Mouse (Mus musculus): Measurements from ENCODE around the gene Ero1l. TPM values are rescaled to one million over a fixed set of nuclear protein-coding genes. Genes with fewer than 3 reads are reported as not detected.

The Ero1l gene
- polyA plus RNA-seq, 1 experiment, result 43.5 TPM

GRCm38 (mm10) chr14:45350931-45351859, 32.6 kb upstream of the Ero1l start, which contains the start of gene Styx:
Gene Styx, plus strand, starts transcription at chr14:45351093.
- H3K27me3 ChIP-seq (ENCODE audit: control insufficient read depth, insufficient read depth, insufficient read length), result no peaks in the 10 kb centered on the region
- H3K4me3 ChIP-seq, result peak within 1 kb of the TSS; percentile 50
- peak within 1 kb of the TSS; percentile 75 for H3ac ChIP-seq (ENCODE audit: control insufficient read depth, insufficient read length)
- no peak for TF ChIP-seq TCF12 (IDR thresholded peaks at IDR 0.05; ENCODE audit: insufficient read depth, poor library complexity, severe bottlenecking)
- TF ChIP-seq MYOG (IDR thresholded peaks at IDR 0.05; ENCODE audit: control insufficient read depth in 1 of 3, insufficient read depth in 1 of 3, insufficient read length in 2 of 3, low read depth in 2 of 3), result peak in 1 of 3 experiments; percentile 66
- TF ChIP-seq POLR2AphosphoS2 (IDR thresholded peaks at IDR 0.05; ENCODE audit: insufficient read length, low read depth), result peak; percentile 88
- TF ChIP-seq CEBPB (IDR thresholded peaks at IDR 0.05; ENCODE audit: insufficient read depth, poor library complexity, severe bottlenecking), result no peak
- peak; percentile 66 for TF ChIP-seq POLR2A (IDR thresholded peaks at IDR 0.05; ENCODE audit: insufficient read length, low read depth)
- no peak for TF ChIP-seq USF1 (IDR thresholded peaks at IDR 0.05; ENCODE audit: low read depth)
- TF ChIP-seq TCF3 (IDR thresholded peaks at IDR 0.05; ENCODE audit: insufficient read length, low read depth), result peak; percentile 44
- TF ChIP-seq MAX (IDR thresholded peaks at IDR 0.05; ENCODE audit: low read depth), result no peak
- no peak for TF ChIP-seq REST (IDR thresholded peaks at IDR 0.05; ENCODE audit: insufficient read depth, insufficient read length)
- TF ChIP-seq MYOD1 (IDR thresholded peaks at IDR 0.05; ENCODE audit: control insufficient read depth in 1 of 3, insufficient read length in 2 of 3, low read depth in 2 of 3), result peak in 1 of 3 experiments; percentile 91
- TF ChIP-seq E2F4 (IDR thresholded peaks at IDR 0.05; ENCODE audit: insufficient read depth), result no peak
- no peak for TF ChIP-seq SRF (IDR thresholded peaks at IDR 0.05; ENCODE audit: control insufficient read depth, insufficient read length, low read depth)
- peaks cover 26% of the 10 kb centered on the region for H3K79me2 ChIP-seq (ENCODE audit: control insufficient read depth, insufficient read depth)
- peaks cover 33% of the 10 kb centered on the region for H3K36me3 ChIP-seq (ENCODE audit: control insufficient read depth, insufficient read depth)
- H3K4me2 ChIP-seq (ENCODE audit: low read depth), result peak within 1 kb of the TSS; percentile 81

GRCm38 (mm10) chr14:45329589-45330181, 11.1 kb upstream of the Ero1l start, which contains the start of gene Psmc6:
Gene Psmc6, plus strand, starts transcription at chr14:45329788.
- TF ChIP-seq MYOD1 (IDR thresholded peaks at IDR 0.05; ENCODE audit: control insufficient read depth in 1 of 3, insufficient read length in 2 of 3, low read depth in 2 of 3) (no peak), E2F4 (IDR thresholded peaks at IDR 0.05; ENCODE audit: insufficient read depth) (peak; percentile 8), POLR2AphosphoS2 (IDR thresholded peaks at IDR 0.05; ENCODE audit: insufficient read length, low read depth) (peak; percentile 78), POLR2A (IDR thresholded peaks at IDR 0.05; ENCODE audit: insufficient read length, low read depth) (peak; percentile 67)
- peaks cover 45% of the 10 kb centered on the region for H3K79me2 ChIP-seq (ENCODE audit: control insufficient read depth, insufficient read depth)
- peaks cover 34% of the 10 kb centered on the region for H3K36me3 ChIP-seq (ENCODE audit: control insufficient read depth, insufficient read depth)
- no peaks in the 10 kb centered on the region for H3K27me3 ChIP-seq (ENCODE audit: control insufficient read depth, insufficient read depth, insufficient read length)
- peak within 1 kb of the TSS; percentile 95 for H3ac ChIP-seq (ENCODE audit: control insufficient read depth, insufficient read length)
- H3K4me3 ChIP-seq, result peak within 1 kb of the TSS; percentile 62
- H3K4me2 ChIP-seq (ENCODE audit: low read depth), result peak within 1 kb of the TSS; percentile 59

GRCm38 (mm10) chr14:45329018-45329588, 10.5 kb upstream of the Ero1l start:
- peaks cover 29% of the 10 kb centered on the region for H3K36me3 ChIP-seq (ENCODE audit: control insufficient read depth, insufficient read depth)
- H3K79me2 ChIP-seq (ENCODE audit: control insufficient read depth, insufficient read depth), result peaks cover 39% of the 10 kb centered on the region
- TF ChIP-seq MYOG (IDR thresholded peaks at IDR 0.05; ENCODE audit: control insufficient read depth in 1 of 3, insufficient read depth in 1 of 3, insufficient read length in 2 of 3, low read depth in 2 of 3) (no peak), POLR2AphosphoS2 (IDR thresholded peaks at IDR 0.05; ENCODE audit: insufficient read length, low read depth) (no peak), TCF3 (IDR thresholded peaks at IDR 0.05; ENCODE audit: insufficient read length, low read depth) (no peak), REST (IDR thresholded peaks at IDR 0.05; ENCODE audit: insufficient read depth, insufficient read length) (no peak), TCF12 (IDR thresholded peaks at IDR 0.05; ENCODE audit: insufficient read depth, poor library complexity, severe bottlenecking) (no peak), CEBPB (IDR thresholded peaks at IDR 0.05; ENCODE audit: insufficient read depth, poor library complexity, severe bottlenecking) (no peak), MYOD1 (IDR thresholded peaks at IDR 0.05; ENCODE audit: control insufficient read depth in 1 of 3, insufficient read length in 2 of 3, low read depth in 2 of 3) (no peak), USF1 (IDR thresholded peaks at IDR 0.05; ENCODE audit: low read depth) (no peak), E2F4 (IDR thresholded peaks at IDR 0.05; ENCODE audit: insufficient read depth) (no peak), SRF (IDR thresholded peaks at IDR 0.05; ENCODE audit: control insufficient read depth, insufficient read length, low read depth) (no peak)
- peak overlapping the region; percentile 59 for H3K4me2 ChIP-seq (ENCODE audit: low read depth)
- peak overlapping the region; percentile 95 for H3ac ChIP-seq (ENCODE audit: control insufficient read depth, insufficient read length)
- H3K4me3 ChIP-seq, result peak overlapping the region; percentile 62
- H3K27me3 ChIP-seq (ENCODE audit: control insufficient read depth, insufficient read depth, insufficient read length), result no peaks in the 10 kb centered on the region

- Histone ChIP-seq H3K27me3 (ENCODE audit: control insufficient read depth, insufficient read depth, insufficient read length) (no peaks in the 10 kb centered on the region), H3K79me2 (ENCODE audit: control insufficient read depth, insufficient read depth) (peaks cover 32% of the 10 kb centered on the region), H3K4me2 (ENCODE audit: low read depth) (no peak overlapping the region), H3K36me3 (ENCODE audit: control insufficient read depth, insufficient read depth) (peaks cover 19% of the 10 kb centered on the region), H3ac (ENCODE audit: control insufficient read depth, insufficient read length) (no peak overlapping the region), H3K4me3 (no peak overlapping the region)
- TF ChIP-seq TCF12 (IDR thresholded peaks at IDR 0.05; ENCODE audit: insufficient read depth, poor library complexity, severe bottlenecking) (no peak), MAX (IDR thresholded peaks at IDR 0.05; ENCODE audit: low read depth) (no peak), MYOG (IDR thresholded peaks at IDR 0.05; ENCODE audit: control insufficient read depth in 1 of 3, insufficient read depth in 1 of 3, insufficient read length in 2 of 3, low read depth in 2 of 3) (no peak), TCF3 (IDR thresholded peaks at IDR 0.05; ENCODE audit: insufficient read length, low read depth) (no peak), REST (IDR thresholded peaks at IDR 0.05; ENCODE audit: insufficient read depth, insufficient read length) (no peak), SRF (IDR thresholded peaks at IDR 0.05; ENCODE audit: control insufficient read depth, insufficient read length, low read depth) (no peak), POLR2AphosphoS2 (IDR thresholded peaks at IDR 0.05; ENCODE audit: insufficient read length, low read depth) (no peak), CEBPB (IDR thresholded peaks at IDR 0.05; ENCODE audit: insufficient read depth, poor library complexity, severe bottlenecking) (no peak), POLR2A (IDR thresholded peaks at IDR 0.05; ENCODE audit: insufficient read length, low read depth) (no peak), E2F4 (IDR thresholded peaks at IDR 0.05; ENCODE audit: insufficient read depth) (no peak)
Measured at GRCm38 (mm10) chr14:45328072-45328713, 9.6 kb upstream of the Ero1l start.

Measured in myocyte (in vitro differentiated cells).